Mouse (Mus musculus) spleen, adult 18-20 months (tissue): Measurements from ENCODE around the gene Btc.
A peak's percentile ranks its signal among the peaks of the same experiment; 100 is the strongest.

Source experiments
- DNase-seq, 2 experiments: peaks; one replicate each; pipeline ENCODE4 v3.0.0; 2022; ENCODE audit warnings: mixed read lengths in 2 of 2

Gene Btc

DNA sequence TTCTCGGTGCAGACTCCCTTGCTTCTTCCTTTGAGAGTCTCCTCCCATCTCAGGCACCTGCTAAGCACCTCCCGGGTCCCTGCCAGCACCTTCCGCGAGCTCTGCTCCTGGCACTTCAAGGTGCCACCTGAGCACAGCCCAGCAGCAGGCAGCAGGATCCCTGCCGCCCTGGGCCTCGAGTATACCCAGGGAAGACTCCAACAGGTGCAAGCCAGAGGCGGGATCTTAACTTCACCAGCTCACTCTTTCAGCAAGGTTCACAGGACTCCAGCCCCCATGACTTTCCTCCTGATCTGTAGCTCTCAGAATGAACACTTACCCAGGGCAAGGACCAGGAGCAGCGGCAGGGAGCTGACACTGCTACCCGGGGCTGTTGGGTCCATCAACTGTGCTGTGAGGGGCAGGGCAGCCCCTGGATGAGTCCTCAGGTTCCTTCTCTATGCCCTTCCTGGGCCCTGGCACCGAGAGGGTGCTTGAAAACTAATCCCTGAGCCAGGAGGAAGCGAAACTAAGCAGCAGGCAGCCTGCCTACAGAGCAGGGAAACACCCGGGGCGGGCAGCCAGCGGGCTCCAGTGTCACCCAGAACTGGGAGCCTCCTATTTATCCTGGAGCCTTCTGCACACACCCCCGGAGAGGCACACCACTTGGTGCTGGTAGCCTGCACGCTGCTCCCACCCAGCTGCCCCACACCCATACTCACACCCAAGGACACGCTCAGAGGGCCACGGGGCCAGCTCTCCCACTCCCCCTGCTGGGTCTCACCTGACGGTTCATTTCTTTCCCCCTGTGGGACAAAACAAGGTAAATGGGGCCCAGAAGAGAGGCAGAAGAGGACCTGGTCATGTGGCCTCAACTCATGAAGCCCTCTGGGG, at the start of gene Btc:
Gene Btc, minus strand, starts transcription at position 656 of the 873 bp plus-strand sequence.
- peak; percentile 12 to 48 for DNase-seq

DNA sequence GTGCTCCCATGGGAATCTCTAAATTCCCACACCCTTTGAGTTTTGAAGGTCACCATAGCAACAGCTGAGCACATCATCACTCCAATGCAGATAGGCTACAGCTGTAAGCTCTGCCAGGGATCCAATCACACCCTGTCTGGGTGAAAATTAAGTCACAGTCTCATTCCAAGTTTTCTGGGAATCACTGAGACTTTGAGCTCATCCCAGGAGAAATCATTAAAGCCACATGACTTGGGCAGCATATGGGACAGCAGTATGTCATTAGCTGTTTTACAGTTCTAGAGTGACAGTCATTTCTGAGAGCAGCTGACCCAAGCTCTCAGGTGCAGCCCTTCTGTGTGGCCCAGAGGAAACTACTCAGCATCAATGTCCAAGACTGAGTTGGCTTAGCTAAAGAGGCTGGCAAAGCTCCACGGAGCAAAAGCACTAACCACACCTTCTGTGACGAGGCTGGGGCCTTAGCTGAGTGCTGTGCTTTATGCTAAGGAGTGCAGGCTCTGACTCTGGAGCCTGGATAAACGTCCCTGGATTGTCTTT, 42.3 kb upstream of the Btc start:
- no peak for DNase-seq

DNA sequence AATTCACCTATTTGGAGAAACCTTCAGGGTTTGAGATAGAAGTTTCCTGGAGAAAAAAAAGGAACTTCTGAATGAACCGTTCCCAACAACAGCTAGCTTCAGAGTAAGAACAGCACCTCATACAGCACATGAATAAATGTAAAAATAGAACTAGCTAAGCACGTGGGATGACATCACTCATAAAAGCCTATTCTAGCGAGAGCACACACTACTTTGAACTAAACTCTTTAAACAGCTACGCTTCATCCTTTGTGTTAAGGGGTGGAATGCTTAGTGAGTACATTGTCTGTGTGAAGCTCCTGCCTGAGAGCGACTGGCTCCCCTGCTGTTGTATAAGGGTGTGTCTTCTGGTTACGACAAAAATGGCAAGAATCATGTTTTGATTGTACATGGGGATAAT, 33.8 kb upstream of the Btc start:
- DNase-seq: no peak

DNA sequence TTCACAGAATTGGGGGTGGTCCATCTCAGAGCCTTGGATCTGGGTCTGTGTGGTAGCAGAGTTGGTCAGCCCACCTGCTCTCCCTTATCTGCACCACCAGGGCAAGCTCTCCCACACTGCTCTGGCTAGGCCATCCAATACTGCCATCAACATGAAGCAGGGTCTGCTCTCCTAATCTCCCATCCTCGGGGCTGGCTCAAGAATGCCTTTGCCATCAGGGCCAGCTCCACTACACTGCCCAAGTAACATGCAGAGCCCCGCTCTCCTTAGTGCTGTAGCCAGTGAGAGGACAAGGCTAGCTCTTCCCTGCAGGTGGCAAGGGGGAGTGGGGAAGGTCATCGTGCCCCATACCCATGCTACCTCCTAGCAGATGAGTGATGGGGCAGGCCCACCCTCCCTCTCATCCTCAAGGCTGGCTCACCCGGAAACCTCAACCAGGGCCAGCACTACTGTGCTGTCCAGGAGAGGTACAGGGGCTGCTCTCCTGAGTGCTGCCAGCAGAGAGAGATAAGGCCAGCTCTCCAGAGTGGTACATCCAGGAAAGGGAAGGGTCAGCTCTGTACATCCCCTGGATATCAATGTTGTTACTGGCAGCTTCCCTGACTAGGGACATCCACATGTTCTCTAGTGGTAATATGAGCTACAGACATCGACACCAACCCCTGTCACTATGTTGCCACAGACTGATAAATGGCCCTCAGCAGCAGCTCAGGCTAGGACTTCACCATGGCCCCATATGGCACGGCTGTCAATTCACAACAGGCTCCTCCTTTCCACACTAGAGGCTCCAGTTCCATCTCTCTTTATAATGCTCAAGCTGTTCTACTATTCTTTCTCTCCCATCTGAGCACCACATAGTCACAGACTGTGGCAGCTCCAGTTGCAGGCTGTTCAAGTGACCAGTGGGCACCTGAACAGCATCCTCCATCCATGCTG, 32.2 kb upstream of the Btc start:
- DNase-seq: no peak

DNA sequence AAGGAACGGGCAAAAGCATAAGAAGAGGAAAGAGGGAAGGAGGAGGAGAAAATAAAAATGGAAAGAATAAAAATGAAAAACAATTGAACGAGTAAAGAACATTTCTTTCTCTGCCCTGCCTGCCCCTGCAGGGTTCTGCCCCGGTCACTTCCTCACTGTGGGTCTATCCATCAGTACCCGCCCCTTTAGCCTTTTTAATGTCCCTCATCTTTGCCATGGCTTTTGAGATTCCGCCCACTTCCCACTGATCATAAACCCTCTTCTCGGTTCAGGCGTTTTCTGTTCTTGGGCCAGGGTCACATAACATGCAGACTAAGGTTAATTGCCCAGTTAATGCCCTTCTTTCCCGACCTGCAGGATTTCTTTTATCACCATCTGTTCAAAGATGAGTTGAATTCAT, 25.8 kb upstream of the Btc start:
- DNase-seq: no peak

DNA sequence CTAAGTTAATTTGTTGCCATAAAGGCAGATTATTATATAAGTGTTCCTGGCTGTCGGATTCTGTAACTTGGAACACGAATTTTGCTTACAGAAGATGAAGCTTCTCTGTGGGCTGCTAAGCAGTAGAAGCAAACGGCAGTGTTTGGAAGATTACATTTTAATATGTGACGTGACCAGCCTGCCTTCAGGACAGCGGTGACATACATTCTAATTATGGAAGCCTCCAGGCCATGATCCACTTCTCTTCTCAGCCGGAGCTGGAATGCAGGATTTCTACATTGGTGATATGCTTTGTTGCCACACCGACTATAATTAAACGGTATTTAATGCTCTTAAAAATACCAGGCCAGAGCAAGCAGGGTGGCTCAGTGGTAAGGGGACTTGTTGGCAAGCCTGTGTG, 11.0 kb upstream of the Btc start:
- DNase-seq: no peak

DNA sequence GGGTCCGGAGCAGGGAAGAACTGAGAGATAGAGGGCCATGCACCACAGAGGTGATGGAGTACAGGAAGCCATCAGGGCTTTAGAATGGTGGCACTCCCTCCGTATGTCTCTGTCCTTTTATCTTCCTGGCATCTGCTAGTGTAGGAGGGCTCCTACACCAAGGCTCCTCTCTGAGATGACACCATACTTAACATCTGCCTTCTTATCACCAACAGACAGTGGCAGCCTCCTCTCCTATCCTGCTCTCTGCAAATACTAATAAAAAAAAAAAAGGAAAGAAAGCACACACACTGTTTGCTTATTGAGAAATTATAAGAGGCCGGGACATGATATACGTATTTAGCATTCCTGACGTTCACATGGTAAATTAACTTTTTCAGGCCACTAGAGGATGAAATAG, 1.5 kb upstream of the Btc start:
- no peak for DNase-seq

DNA sequence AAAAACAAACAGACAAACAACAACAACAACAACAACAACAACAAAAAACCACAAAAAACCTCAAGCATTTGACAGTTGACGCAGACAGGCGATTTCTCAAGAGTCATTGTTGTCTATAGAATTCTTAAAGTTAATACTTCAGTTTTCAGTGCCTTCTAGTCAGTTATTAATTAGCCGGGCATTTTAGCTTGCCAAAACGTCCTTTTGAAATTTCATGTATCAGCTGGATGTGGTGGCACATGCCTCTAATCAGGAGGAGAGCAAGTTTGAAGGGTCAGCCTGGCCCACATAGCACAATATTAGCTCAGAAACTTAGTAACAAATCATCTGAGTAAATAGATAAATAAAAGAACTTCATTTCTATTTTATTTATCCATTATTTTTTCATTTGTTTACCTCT, 487 bp upstream of the Btc start:
- DNase-seq: no peak

DNA sequence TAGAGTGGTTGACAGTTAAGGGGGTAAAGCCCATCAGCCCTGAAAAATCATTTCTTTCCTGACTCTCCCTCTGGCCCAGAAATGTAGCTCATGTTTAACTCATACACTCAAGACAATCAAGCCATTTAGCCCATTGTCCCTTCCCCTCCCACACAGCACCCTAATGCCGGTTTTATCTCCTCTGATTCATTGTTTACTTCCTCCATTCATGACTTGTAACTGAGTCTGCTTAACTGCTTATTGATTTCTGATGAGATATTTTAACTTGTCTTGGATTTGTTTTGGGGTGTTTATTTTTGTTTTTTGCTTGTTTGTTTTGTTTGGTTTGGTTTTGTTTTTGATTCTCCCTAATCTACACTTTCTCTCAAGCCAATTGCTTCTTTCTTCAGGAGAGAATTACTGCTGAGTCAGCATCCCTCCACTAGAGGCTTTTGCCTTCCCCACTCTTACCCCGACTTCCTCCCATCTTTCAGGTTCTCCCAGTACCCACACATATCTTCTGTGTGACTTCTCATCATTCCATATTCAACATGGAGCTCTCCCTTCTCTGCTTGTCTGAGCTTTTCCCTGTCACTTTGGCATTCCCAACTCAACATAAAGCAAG, 2.2 kb downstream of the Btc start:
- DNase-seq: no peak

DNA sequence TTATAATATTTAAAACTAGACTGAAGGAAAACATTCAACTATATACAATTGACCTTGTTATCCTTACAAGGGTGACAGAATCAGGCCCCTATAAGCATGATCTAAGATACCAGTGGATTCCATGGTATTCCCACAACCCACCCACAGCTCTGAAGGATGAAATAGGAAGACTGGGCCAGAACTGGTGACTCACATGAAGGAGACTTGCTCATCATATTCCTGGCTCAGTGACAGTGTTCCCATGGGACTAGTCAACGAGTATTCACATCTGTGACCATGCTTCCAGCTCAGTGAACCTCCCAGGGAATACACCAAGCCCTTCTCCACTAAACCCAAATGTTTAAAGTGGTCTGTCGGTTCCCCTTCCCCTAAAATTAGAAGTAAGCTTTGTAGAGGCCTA, 27.3 kb downstream of the Btc start:
- DNase-seq: no peak

DNA sequence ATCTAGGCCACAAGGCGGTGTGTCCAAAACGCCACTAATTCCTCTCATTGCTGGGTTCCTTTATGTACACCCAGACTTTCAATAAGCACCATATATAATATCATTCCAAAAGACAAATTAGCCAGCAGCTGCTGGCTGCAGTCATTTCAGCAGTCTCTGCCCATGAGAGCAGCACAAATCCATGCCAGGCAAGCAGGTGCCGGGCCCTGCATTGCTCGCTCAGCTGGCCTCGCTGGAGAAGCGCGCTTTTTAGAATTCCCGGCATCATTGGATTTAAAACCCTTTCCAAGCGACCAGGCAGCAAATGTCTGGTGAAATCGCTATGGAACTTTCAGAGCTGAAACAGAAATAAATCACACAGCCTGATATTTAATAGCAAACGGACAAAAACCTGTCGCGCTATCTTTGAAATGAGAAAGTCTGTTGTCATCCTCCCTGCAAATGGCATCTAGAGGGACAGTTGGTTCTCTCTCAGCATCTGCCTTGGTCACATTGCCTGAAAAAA, 34.7 kb downstream of the Btc start:
- DNase-seq: no peak

DNA sequence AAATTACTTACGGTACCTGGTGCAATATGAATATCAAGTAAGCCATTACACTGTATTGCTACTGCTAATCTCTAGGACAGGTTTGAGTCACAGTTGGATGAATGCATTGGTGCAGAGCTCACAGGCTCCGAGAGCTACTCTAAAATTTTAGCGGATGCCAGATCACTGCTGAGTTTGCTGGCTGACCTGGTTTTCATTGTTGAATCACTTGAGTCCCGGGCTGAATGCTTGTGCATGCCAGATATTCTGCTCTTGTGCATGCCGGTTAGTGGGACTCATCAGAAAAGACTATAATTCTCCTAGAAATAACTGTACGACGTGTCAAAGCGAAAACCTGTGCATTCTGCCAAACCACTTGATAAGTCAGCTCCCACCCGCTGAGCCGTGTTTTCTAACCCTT, 35.9 kb downstream of the Btc start:
- DNase-seq: no peak

DNA sequence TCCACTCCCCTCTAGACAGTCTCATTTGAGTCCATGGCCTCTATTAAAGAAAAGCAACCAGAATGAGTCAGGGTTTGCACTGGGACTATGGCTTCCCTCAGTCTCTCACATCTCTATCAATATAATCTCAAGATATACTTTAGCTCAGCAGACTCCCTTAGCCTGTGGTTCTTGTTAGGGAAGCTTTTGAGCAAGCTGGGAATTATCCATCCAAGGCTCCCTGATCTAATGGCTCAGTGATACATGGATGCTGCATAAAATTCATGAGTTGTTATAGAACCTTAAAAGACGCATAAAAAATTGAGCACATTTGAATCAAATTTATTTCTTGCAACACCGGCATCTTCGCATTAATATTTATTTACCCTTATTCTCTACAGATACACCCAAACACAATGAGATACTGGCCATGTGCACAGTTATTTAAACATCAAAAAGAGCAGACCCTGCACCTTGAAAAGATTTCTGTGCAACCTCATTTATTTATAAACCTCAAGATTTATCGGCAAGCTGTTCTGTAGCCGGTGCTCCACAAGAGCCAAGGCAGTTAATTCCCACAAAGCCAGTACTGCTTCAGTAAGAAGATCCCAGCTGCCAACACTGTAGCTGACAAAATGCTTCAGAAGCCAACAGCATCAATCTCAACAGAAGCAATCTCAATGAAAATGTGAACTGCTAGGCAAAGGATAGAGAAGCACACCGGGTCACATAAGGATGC, 39.4 kb downstream of the Btc start:
- no peak for DNase-seq

DNA sequence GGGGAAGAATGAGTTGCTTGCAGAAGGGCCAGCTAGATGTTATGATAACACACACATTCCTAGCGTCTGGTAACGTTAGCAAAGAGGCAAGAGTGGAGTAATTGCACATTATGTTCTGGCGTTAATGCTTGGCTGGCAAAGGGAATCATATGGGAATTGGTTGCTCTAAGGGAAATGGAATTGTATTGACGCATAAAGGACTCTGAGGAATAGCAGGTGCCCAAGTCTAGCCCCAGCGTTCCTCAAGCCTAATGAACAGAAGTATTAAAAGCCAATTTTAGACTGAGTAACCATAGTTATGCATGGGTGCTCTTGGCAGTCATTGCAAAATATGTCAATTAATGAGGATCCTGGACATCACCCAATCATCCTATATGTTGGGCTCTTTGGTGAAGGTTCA, 50.1 kb downstream of the Btc start:
- DNase-seq: no peak

DNA sequence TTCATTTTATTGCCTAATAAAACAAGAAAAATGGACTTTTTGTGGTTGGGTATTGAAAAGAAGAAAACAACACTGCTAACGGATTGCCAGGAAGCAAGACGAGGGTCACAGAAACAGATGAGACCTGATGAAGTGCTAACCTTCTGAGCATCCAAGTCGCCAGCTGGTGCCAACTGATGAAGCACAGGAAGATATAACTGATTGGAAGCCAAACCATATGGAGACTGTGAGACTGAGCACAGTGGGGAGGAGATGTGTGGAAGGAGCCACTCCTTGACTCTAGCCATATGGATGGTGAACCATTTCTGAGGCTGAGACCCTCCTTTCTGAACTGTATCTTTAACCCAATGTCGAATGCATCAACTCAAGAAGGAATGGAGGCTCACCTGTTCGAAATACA, 57.1 kb downstream of the Btc start:
- DNase-seq: no peak

DNA sequence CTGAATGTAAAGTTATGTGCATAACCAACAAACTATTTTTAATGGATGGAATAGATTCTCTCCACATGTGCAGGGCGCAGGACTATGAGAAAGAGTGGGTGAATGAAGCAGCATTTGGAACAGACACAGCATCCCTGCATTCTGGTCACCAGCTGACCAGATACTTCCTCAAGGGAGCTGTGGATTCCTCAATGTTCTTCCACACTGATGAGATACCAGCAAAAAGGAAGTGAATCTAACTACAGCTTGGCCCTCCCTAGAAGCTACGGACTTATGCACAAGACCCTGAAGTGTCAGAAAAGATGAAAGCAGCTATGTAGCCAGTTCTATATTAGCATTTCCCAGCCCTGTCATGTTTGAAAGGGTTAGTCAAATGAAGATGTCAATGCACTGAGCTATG, 57.7 kb downstream of the Btc start:
- DNase-seq: no peak

DNA sequence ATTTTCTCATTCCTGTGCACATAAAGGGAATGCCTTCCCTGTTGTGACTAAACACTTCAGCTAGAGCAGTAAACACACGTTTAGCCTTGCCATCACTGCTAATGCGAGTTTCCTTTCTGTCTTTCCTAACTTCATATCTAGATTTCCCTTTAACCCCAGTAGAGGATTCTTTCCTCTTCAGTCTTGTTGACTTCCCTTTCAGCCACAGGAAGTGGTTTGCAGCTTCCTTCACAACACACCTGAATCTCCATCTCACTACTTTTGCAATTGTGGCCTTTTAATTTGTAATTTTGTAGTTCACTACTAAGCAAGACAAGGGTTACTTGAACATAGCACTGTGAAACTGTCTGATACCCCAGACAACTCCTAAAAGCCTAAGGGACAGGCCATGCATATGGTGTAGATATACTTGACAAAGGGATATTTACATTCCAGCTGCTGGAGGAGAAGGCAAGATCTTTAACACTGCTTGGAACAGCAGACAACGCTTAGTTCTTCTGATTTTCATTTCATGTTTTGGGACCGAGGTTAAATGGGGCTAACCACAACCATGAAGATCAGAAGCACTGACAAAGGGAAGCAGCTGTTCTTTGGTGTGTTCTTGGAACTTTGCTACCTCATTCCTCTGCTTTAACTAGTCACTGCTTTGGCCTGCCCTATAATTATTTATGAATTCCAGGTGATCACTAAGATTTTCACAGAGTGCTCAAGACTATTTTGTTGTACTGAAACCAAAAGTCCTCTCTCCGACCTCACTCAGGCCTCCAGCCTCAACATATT, 60.6 kb downstream of the Btc start:
- DNase-seq: no peak

DNA sequence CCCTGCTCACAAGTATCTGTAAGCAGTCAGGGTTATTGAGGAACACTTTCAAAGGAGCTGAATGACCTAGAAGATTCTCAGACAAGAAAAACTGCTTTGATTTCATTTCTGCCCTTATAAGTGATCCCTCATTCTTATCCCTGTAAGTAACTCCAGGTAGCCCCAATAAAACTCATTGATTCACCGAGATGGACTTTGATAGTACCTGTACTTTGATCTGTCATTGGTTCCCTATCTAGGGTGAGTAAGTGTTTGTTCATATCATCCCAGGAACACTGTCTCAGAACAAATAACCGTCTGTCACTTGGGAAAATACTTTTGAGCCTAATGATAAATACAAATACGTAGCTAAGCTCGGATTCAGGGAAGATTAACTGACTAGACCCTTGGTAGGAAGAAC, 68.6 kb downstream of the Btc start:
- no peak for DNase-seq

DNA sequence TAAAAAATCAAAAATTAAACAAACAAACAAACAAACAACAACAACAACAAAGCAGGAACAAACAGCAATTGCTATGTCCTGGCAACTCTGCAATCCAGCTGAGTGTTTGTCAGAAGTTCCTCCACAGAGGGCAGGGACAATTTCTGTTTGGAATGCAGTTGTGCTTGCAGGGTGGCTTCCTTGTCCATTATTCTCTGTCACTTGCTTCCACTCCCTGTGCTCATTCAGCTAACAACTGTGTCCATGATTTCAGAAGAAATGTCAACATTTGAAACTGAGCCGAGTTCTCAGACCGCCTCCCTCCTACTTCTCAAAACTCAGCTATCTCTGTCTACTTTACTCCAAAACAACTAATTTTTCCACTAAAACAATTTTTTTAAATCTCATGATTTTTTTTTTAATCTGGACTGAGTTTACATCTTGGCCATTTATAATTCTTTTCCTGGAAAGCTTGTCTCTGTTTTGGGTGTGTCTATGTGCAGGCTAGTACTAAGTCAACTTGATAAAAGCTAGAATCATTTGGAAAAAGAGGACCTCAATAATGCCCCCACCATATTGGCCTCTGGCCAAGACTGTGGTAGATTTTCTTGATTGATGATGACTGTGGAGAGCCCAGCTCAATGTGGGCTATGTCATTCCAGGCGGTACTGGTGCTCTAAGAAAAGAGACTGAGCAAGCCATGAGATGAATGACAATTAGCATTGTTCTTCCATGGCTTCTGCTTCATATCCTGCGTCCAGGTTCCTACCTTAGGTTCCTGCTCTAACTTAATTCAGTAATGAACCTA, 70.5 kb downstream of the Btc start:
- no peak for DNase-seq

DNA sequence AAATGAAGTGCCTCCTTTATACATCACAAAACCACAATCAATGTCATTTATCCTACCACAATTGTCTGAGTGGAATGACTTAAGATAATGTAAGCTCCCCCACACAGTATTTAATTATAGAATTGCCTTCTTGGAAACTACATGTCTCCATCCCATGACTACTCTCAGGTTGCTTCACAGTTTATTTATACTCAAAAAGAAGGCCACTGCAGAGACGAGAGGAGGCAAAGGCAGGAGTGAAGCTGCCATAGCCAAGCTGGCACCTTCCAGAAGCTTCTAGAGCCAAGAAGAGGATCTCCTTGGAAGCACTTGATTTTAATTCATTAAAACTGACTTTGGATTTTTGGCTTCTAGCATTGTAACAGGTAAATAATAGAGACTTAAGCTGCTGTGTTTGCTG, 81.0 kb downstream of the Btc start:
- DNase-seq: no peak

DNA sequence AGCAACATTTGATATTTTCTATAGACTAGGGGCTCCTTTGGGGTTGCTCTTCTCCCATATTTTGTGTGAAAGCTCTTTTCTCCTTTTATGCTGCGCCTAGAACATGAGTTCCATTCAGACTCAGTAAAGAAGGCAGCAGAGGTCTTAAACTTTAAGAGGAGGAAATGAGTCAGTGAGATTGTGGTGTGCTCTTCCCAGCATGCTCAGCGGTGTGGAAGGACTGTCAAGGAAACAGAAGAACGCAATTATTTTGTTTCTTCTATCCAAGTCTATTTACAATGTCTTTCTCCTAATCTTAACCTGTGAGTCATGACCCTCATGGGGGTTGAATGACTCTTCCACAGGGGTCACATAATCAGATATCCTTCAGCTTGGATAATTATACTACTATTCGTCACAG, 82.4 kb downstream of the Btc start:
- no peak for DNase-seq
